Mouse (Mus musculus): ENCODE measurements around the gene Kcna4. TPM values are rescaled to one million over a fixed set of nuclear protein-coding genes. Genes with fewer than 3 reads are reported as not detected.

Kcna4 gene
- not detected for total RNA-seq (2023)

GRCm38 (mm10) chr2:107289990-107290696, at the start of gene Kcna4:
Gene Kcna4, plus strand, starts transcription at chr2:107290639.

Other genes with a start within 250 kb of the Kcna4 start
- gene Fshb, start 231.0 kb upstream of the Kcna4 start, total RNA-seq (2023), result not detected

Measured in CD4-positive naive resting alpha-beta T cell, adult 57 days (primary cell).